Mouse (Mus musculus): Measurements from ENCODE around the gene Kncn.

GRCm38 (mm10) chr4:115838696-115839641, 45.2 kb upstream of the Kncn start, which contains the start of gene Mknk1:
- TF ChIP-seq CTCF (IDR thresholded peaks at IDR 0.05; ENCODE audit: borderline replicate concordance, control insufficient read depth, extremely low read depth, insufficient read depth, low read length, poor library complexity), result peak; percentile 55; the same call in 1 of the 2 replicates
- TF ChIP-seq POLR2A (IDR thresholded peaks at IDR 0.05; ENCODE audit: control insufficient read depth, extremely low read depth, insufficient read depth, low read length, poor library complexity), result peak; percentile 83; the same call in 1 of the 2 replicates
